Mouse (Mus musculus) limb, embryonic 10.5 days (tissue): ENCODE measurements around the gene Ap5s1. TPM values are rescaled to one million over a fixed set of nuclear protein-coding genes. Genes with fewer than 3 reads are reported as not detected.

ENCODE experiments used
- DNase-seq: peaks from one replicate; pipeline ENCODE4 v3.0.0-alpha.2; 2017; ENCODE audit warnings: low spot score
- H3K27ac ChIP-seq: fragments of 300-500 bp; sonication (generic); 2 replicates; pipeline ENCODE4 v1.5.1; 2016; ENCODE audit warnings: mild to moderate bottlenecking
- H3K27me3 ChIP-seq: fragments of 300-500 bp; sonication (generic); 2 replicates; pipeline ENCODE4 v1.6.1; 2016; ENCODE audit warnings: low read depth, mild to moderate bottlenecking; ENCODE audit not compliant: poor library complexity, severe bottlenecking
- H3K36me3 ChIP-seq: fragments of 300-500 bp; sonication (generic); 2 replicates; pipeline ENCODE4 v1.6.1; 2016; ENCODE audit warnings: mild to moderate bottlenecking, moderate library complexity
- H3K4me1 ChIP-seq: fragments of 300-500 bp; sonication (generic); 2 replicates; pipeline ENCODE4 v1.6.1; 2016
- H3K4me3 ChIP-seq: fragments of 300-500 bp; sonication (generic); 2 replicates; pipeline ENCODE4 v1.5.1; 2016; ENCODE audit warnings: mild to moderate bottlenecking, moderate library complexity
- H3K9me3 ChIP-seq: fragments of 300-500 bp; sonication (generic); replicated peaks from 2 replicates; pipeline ENCODE4 v1.6.1; 2016; ENCODE audit warnings: mild to moderate bottlenecking
- WGBS: fragments of 180-500 bp; shearing (Covaris S2); methylation state at CpG from one replicate; pipeline ENCODE4 v1.1.7; 2016; 5-methylcytosine and 5-hydroxymethylcytosine counted together
- polyA plus RNA-seq: library from polyadenylated mRNA; unstranded; fragments of >200 nt; fragmentation: Nextera tagmentation; extraction: Ambion mirVana; gene quantifications from 2 replicates; pipeline ENCODE4 v1.2.1, GENCODE M21; 2016

Ap5s1 gene
- polyA plus RNA-seq, 1 experiment from 2014 or later = 22.6 TPM

GRCm38 (mm10) chr2:131175945-131176309 is 31.0 kb upstream of the Ap5s1 start:
- peaks cover 55% of the 10 kb centered on the region for H3K4me1 ChIP-seq
- H3K27me3 ChIP-seq = peaks cover 36% of the 10 kb centered on the region
- H3K4me3 ChIP-seq = no peak overlapping the region
- H3K9me3 ChIP-seq = no peaks in the 10 kb centered on the region
- peaks cover 33% of the 10 kb centered on the region for H3K36me3 ChIP-seq
- DNase-seq = no peak
- no peak overlapping the region for H3K27ac ChIP-seq
- 97% methylated on average over 1 of the region's 1 CpGs for WGBS

DNA sequence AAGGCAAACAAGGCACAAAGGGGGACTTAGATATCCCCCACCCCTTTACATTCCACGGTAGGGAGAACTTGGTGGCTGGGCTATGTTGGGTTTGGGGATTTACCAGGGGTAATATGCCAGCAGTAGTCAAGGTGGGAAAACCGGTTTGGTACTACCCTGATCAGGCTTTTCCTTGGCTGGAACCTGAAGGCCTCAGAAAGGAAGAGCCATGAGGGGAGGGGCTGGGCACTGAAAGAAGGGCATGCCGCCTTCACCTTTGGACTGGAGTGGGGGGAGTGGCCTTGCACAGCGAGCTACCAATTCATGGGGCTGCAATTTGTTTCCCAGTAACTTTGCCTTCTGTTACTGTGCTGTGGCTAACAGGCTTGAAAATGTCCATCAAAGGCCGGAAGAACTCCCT is 30.4 kb upstream of the Ap5s1 start:
- WGBS = 73% methylated on average over 5 of the region's 5 CpGs
- peaks cover 49% of the 10 kb centered on the region for H3K4me1 ChIP-seq

GRCm38 (mm10) chr2:131177932-131178331 is 28.9 kb upstream of the Ap5s1 start:
- 92% methylated on average over 9 of the region's 9 CpGs for WGBS
- Histone ChIP-seq H3K9me3 (no peaks in the 10 kb centered on the region), H3K27me3 (peaks cover 16% of the 10 kb centered on the region), H3K4me3 (peak overlapping the region; percentile 72), H3K36me3 (peaks cover 33% of the 10 kb centered on the region), H3K4me1 (peaks cover 44% of the 10 kb centered on the region), H3K27ac (peak overlapping the region; percentile 15; the same call in 1 of the 2 replicates)
- no peak for DNase-seq

More for the DNA sequence above, 30.4 kb upstream of the Ap5s1 start:
- Histone ChIP-seq H3K36me3 (peaks cover 33% of the 10 kb centered on the region), H3K27ac (no peak overlapping the region), H3K4me3 (no peak overlapping the region), H3K9me3 (no peaks in the 10 kb centered on the region), H3K27me3 (peaks cover 31% of the 10 kb centered on the region)
- no peak for DNase-seq

DNA sequence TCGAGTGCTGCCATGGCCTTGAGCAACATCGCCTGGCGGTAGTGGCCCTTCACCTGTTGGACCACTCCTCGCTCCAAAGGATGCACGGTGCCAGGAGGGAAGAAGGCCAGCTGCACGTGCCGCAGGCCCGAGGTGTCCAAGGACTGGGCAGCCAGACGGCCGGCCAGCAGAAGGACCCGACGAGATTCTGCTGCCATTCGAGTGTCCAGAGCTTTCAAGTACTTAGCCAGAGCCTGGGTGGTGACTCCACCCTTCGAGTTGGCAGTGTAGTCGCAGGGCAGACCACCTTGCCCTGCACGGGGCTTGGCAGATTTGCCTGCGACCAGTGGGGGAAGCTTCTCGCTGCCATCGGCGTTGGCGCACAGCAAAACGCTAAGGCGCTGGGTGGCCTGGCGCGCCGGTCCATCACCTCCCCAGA is 28.0 kb upstream of the Ap5s1 start:
- Histone ChIP-seq H3K27ac (peak overlapping the region; percentile 91), H3K36me3 (peaks cover 33% of the 10 kb centered on the region), H3K27me3 (peaks cover 7% of the 10 kb centered on the region), H3K4me3 (peak overlapping the region; percentile 72), H3K9me3 (no peaks in the 10 kb centered on the region), H3K4me1 (peaks cover 44% of the 10 kb centered on the region)
- no peak for DNase-seq
- WGBS = 41% methylated on average over 26 of the region's 26 CpGs

DNA sequence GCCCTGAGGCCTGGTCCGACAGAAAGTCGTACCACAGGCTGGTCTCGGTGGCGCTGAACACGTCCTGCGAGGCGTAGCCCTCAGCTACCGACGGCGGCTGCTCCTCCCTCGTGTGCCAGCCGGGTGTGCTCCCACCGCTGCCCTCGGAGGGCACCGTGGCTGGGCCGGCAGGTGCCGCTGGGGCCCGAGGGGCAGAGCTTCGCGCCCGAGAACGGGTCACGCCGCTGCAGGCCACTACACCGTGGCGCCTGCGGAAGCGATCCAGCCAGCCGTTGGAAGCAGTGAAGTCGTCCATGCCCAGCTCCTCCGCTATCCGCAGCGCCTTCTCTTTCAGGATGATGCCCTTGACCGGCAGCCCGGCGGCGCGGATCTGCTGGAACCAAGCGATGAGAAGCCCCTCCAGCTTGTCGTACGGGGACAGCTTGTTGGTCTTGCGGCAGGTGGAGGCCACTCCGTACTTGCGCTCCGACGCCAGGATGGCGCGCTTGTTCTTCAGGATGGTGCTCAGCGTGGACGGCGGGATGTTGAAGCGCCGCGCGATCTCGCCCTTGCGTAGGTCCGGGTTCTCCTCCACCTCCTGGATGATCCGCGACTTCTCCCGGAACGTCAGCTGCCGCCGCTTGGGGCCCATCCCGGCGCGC is 27.5 kb upstream of the Ap5s1 start:
- WGBS = 2% methylated on average over 67 of the region's 67 CpGs
- Histone ChIP-seq H3K36me3 (peaks cover 33% of the 10 kb centered on the region), H3K4me1 (peaks cover 41% of the 10 kb centered on the region), H3K9me3 (no peaks in the 10 kb centered on the region), H3K4me3 (peak overlapping the region; percentile 72), H3K27me3 (peaks cover 2% of the 10 kb centered on the region; the same call in 1 of the 2 replicates), H3K27ac (peak overlapping the region; percentile 91)
- DNase-seq = peak; percentile 75

DNA sequence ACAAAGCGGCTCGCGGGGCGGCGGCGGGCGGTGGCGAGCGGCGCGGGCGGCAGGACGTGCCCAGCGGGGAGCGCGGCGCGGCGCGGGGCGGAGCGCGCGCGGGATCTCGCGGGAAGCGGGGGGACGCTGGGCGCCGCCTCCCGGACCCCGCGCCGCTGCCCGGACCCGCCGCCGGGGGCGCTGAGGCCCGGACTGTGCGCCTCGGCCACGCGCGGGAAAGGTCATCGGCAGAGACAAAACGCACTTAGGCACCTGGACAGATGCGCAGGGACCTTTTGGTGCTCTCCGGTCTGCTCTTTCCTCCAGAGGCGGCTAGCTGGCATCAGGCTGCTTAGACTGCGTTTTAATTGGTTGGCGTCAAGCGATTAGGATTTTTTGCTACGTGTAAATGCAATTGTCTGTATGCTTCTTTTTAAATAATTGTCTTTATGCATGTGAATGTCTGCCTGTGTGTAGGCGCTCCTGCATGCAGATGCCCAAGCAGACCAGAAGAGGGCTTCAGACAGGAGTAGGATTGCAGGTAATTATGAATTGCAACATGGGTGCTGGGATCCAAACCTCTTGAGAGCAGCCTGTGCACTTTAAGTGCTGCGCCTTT is 26.8 kb upstream of the Ap5s1 start, which contains the start of gene Cenpb:
TSS of gene Cenpb (minus strand) at position 78 of the 598 bp plus-strand sequence.
- WGBS = 8% methylated on average over 57 of the region's 57 CpGs
- peaks cover 38% of the 10 kb centered on the region for H3K4me1 ChIP-seq
- H3K9me3 ChIP-seq = no peaks in the 10 kb centered on the region
- H3K27ac ChIP-seq = peak within 1 kb of the TSS; percentile 91
- H3K27me3 ChIP-seq = peaks cover 2% of the 10 kb centered on the region; the same call in 1 of the 2 replicates
- H3K36me3 ChIP-seq = peaks cover 33% of the 10 kb centered on the region
- DNase-seq = peak; percentile 90
- peak within 1 kb of the TSS; percentile 72 for H3K4me3 ChIP-seq

DNA sequence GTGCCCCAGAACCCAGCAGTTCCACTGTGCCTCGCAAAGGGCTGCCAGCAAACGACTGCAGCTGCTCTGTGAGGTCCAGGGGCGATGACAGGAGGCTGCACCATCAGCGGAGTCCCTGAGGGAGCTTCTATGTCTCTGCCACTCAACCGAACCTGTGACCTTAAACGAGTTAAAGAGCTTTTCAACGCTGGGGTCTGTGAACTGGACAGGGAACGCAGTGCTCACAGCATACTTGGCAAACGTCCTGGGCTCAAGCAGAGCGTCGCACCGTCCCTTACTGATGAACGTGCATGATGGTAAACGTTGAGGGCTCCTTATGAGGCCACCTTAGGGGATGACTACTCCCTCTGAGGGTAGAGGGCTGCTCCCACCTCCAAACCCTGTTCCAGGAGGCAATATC is 20.5 kb upstream of the Ap5s1 start:
- 2% methylated on average over 14 of the region's 14 CpGs for whole genome bisulfite sequencing
- H3K4me1 ChIP-seq = peaks cover 53% of the 10 kb centered on the region
- DNase-seq = no peak
- H3K36me3 ChIP-seq = peaks cover 17% of the 10 kb centered on the region
- no peaks in the 10 kb centered on the region for H3K9me3 ChIP-seq
- peak overlapping the region; percentile 87 for H3K27ac ChIP-seq
- peaks cover 10% of the 10 kb centered on the region; the same call in 1 of the 2 replicates for H3K27me3 ChIP-seq
- peak overlapping the region; percentile 62 for H3K4me3 ChIP-seq

GRCm38 (mm10) chr2:131186771-131187601 is 19.9 kb upstream of the Ap5s1 start, which contains the start of the genes Cdc25b and Spef1:
TSS of gene Cdc25b (plus strand) at chr2:131186949.
TSS of gene Spef1 (minus strand) at chr2:131187282.
- under 1% methylated on average over 43 of the region's 43 CpGs for WGBS
- H3K4me1 ChIP-seq = peaks cover 55% of the 10 kb centered on the region
- DNase-seq = peak; percentile 92
- peak within 1 kb of the TSS; percentile 87 for H3K27ac ChIP-seq
- H3K4me3 ChIP-seq = peak within 1 kb of the TSS; percentile 62
- peaks cover 10% of the 10 kb centered on the region; the same call in 1 of the 2 replicates for H3K27me3 ChIP-seq
- H3K36me3 ChIP-seq = peaks cover 23% of the 10 kb centered on the region
- no peaks in the 10 kb centered on the region for H3K9me3 ChIP-seq

DNA sequence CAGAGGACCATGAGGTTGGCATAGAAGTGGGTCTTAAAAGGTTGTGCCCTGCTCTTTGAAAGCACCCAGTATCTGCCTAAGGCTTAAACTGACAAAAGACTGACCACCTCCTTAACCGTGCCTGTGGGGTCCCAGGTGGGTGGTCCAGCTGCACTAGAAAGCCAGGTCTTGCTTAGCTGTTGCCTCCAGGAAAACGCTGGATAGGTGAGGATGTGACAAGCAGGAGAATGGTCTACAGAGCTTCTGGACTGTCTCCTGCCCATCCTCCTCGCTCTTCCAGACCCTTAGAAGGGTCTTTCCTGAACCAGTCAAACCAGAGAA is 19.3 kb upstream of the Ap5s1 start:
- Histone ChIP-seq H3K27ac (peak overlapping the region; percentile 87), H3K36me3 (peaks cover 26% of the 10 kb centered on the region), H3K9me3 (no peaks in the 10 kb centered on the region), H3K4me3 (peak overlapping the region; percentile 62), H3K27me3 (peaks cover 10% of the 10 kb centered on the region; the same call in 1 of the 2 replicates), H3K4me1 (peaks cover 55% of the 10 kb centered on the region)
- DNase-seq = peak; percentile 56
- WGBS = 21% methylated on average over 3 of the region's 3 CpGs

DNA sequence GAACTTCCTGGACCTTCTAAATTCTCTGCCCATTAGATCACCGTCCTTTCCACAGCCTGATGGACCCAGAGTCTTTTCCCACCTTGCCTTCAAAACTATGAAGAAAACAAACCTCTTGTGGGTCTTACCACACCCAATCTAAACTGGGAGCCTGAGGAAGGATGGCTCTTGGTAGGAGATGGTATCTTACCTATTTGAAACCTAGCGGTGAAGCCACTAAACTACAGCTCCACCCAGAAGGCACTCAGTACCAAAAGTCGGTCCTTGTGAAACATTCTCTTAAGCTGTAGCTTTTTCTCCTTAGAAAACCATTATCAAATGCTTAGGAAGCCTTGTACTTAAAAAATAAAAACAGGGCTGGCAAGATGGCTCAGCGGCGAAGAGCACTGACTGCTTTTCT is 18.6 kb upstream of the Ap5s1 start:
- Histone ChIP-seq H3K9me3 (no peaks in the 10 kb centered on the region), H3K4me3 (peak overlapping the region; percentile 62; the same call in 1 of the 2 replicates), H3K27me3 (peaks cover 10% of the 10 kb centered on the region; the same call in 1 of the 2 replicates), H3K27ac (0 out of 2 replicates have a peak overlapping the region, but pooled peaks have one; percentile 87), H3K4me1 (peaks cover 55% of the 10 kb centered on the region), H3K36me3 (peaks cover 34% of the 10 kb centered on the region)
- WGBS = 89% methylated on average over 5 of the region's 5 CpGs
- DNase-seq = no peak

GRCm38 (mm10) chr2:131189521-131190309 is 17.2 kb upstream of the Ap5s1 start:
- H3K27ac ChIP-seq = 0 out of 2 replicates have a peak overlapping the region, but pooled peaks have one; percentile 10
- no peaks in the 10 kb centered on the region for H3K9me3 ChIP-seq
- peaks cover 55% of the 10 kb centered on the region for H3K4me1 ChIP-seq
- peaks cover 10% of the 10 kb centered on the region; the same call in 1 of the 2 replicates for H3K27me3 ChIP-seq
- H3K4me3 ChIP-seq = no peak overlapping the region
- no peak for DNase-seq
- H3K36me3 ChIP-seq = peaks cover 48% of the 10 kb centered on the region
- WGBS = 49% methylated on average over 5 of the region's 5 CpGs
